Mouse (Mus musculus): ENCODE measurements around the gene Nkx1-2. TPM values are rescaled to one million over a fixed set of nuclear protein-coding genes. Genes with fewer than 3 reads are reported as not detected.

Gene Nkx1-2
- polyA plus RNA-seq, 1 experiment, result 0.88 TPM

GRCm38 (mm10) chr7:132558141-132558736, 41.2 kb downstream of the Nkx1-2 start:
- TF ChIP-seq POLR2A (IDR thresholded peaks at IDR 0.05; ENCODE audit: borderline replicate concordance, extremely low read depth, insufficient read depth, insufficient read length, poor library complexity, severe bottlenecking) (no peak), CTCF (IDR thresholded peaks at IDR 0.05; ENCODE audit: borderline replicate concordance, extremely low read depth, insufficient read depth, insufficient read length) (no peak)
- DNase-seq (ENCODE audit: low read depth), result no peak

- DNase-seq (ENCODE audit: low read depth), result no peak
- TF ChIP-seq POLR2A (IDR thresholded peaks at IDR 0.05; ENCODE audit: borderline replicate concordance, extremely low read depth, insufficient read depth, insufficient read length, poor library complexity, severe bottlenecking) (no peak), CTCF (IDR thresholded peaks at IDR 0.05; ENCODE audit: borderline replicate concordance, extremely low read depth, insufficient read depth, insufficient read length) (no peak)
Measured at GRCm38 (mm10) chr7:132556575-132556974, 42.9 kb downstream of the Nkx1-2 start.

DNA sequence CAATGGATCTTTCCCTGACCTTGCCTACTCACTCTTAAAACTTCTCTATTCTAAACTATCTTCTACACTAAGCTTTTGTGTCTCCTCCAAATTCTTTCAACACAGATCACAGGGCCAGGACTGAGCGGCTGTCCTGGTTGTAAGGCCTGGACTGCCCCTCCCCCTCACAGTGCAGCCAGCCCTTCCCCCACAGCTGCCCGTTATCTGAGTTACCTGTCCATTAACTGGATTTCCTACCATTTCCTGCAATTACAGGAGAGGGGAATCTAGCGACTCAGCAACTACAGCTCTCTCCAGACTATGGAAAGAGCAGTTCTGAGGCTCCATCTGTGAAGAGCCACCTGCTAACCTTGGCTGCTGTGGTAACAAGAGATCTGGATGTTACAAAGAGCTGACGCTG, 43.5 kb downstream of the Nkx1-2 start:
- TF ChIP-seq POLR2A (IDR thresholded peaks at IDR 0.05; ENCODE audit: borderline replicate concordance, extremely low read depth, insufficient read depth, insufficient read length, poor library complexity, severe bottlenecking), result no peak
- no peak for TF ChIP-seq CTCF (IDR thresholded peaks at IDR 0.05; ENCODE audit: borderline replicate concordance, extremely low read depth, insufficient read depth, insufficient read length)
- peak; percentile 20 for DNase-seq (ENCODE audit: low read depth)

DNA sequence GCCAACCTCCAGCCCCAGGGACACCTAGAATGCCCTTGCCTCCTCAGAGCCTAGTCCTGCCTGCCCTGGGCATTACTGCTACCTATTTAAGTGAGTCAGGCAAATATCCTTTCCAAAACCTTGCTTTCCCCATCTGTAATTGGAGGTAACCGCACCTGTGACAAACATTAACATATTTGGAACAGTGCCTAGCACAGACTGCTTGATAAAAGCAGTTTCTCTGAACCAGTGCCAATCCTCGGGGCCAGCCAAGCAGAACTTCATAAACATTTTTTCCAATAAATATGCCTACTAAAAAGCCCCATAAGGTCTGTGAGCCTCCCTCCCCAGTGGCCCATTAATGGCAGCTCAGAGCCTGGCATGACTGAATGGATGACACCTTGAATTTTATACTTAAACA, 45.3 kb downstream of the Nkx1-2 start:
- TF ChIP-seq POLR2A (IDR thresholded peaks at IDR 0.05; ENCODE audit: borderline replicate concordance, extremely low read depth, insufficient read depth, insufficient read length, poor library complexity, severe bottlenecking), result no peak
- TF ChIP-seq CTCF (IDR thresholded peaks at IDR 0.05; ENCODE audit: borderline replicate concordance, extremely low read depth, insufficient read depth, insufficient read length), result no peak

GRCm38 (mm10) chr7:132551351-132552126, 47.9 kb downstream of the Nkx1-2 start:
- DNase-seq (ENCODE audit: low read depth), result peak; percentile 97
- TF ChIP-seq CTCF (IDR thresholded peaks at IDR 0.05; ENCODE audit: borderline replicate concordance, extremely low read depth, insufficient read depth, insufficient read length) (peak; percentile 95), POLR2A (IDR thresholded peaks at IDR 0.05; ENCODE audit: borderline replicate concordance, extremely low read depth, insufficient read depth, insufficient read length, poor library complexity, severe bottlenecking) (no peak)

More for the DNA sequence above, 45.3 kb downstream of the Nkx1-2 start:
- peak; percentile 70 for DNase-seq (ENCODE audit: low read depth)

DNA sequence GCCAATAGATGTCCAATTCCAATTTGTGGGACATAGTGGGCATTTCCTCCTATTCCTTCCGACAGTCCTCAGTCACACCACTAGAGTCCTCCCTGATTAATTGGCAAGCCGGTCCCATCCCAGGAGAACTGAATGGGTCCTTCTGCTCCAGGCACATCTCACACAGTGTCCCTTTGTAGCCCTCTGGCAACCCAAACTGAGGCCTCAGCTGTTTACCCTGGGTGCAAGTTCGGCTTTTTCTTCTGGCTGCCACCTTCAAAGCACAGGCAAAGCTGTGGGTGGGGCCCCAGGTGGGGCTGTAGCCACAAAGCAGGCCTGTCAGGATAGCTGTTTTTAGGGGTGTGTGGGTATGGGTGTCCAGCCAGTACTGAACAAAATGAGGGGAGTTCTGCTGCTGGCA, 52.3 kb downstream of the Nkx1-2 start:
- TF ChIP-seq CTCF (IDR thresholded peaks at IDR 0.05; ENCODE audit: borderline replicate concordance, extremely low read depth, insufficient read depth, insufficient read length) (no peak), POLR2A (IDR thresholded peaks at IDR 0.05; ENCODE audit: borderline replicate concordance, extremely low read depth, insufficient read depth, insufficient read length, poor library complexity, severe bottlenecking) (no peak)
- no peak for DNase-seq (ENCODE audit: low read depth)

Other genes starting within 250 kb of the Nkx1-2 start
- gene Oat, start 23.2 kb downstream of the Nkx1-2 start, polyA plus RNA-seq (2012; rRNA removed), result 59.2 and 63.8 TPM in 2 replicates
- 27.4 and 33.8 TPM in 2 replicates for gene Lhpp, start 11.0 kb upstream of the Nkx1-2 start, polyA plus RNA-seq (2012; rRNA removed)
- gene Fam53b, start 214.2 kb upstream of the Nkx1-2 start, polyA plus RNA-seq (2012; rRNA removed), result 14.8 and 16.1 TPM in 2 replicates

Measured in brain, embryonic 14.5 days (tissue).